Mouse (Mus musculus) adrenal gland, adult 8-10 months (tissue): Measurements from ENCODE around the gene Tln2. TPM values are rescaled to one million over a fixed set of nuclear protein-coding genes. Genes with fewer than 3 reads are reported as not detected.

ENCODE experiments used
- DNase-seq: peaks from one replicate; pipeline ENCODE4 v3.0.0; 2022
- total RNA-seq, 4 experiments: library from RNA; stranded (reverse); gene quantifications; 2 replicates each; pipeline ENCODE4 v1.2.4; 2022

Gene Tln2
- total RNA-seq, 4 experiments from 2014 or later = 24.8 to 49.7 (median 31.1) TPM

- DNase-seq = no peak
Measured at GRCm38 (mm10) chr9:67476184-67476583, 83.3 kb downstream of the Tln2 start.

GRCm38 (mm10) chr9:67463440-67464122 is 95.9 kb downstream of the Tln2 start:
- no peak for DNase-seq

GRCm38 (mm10) chr9:67441484-67441883 is 118.0 kb downstream of the Tln2 start:
- no peak for DNase-seq

GRCm38 (mm10) chr9:67437511-67437910 is 122.0 kb downstream of the Tln2 start:
- no peak for DNase-seq

GRCm38 (mm10) chr9:67435333-67436154 is 124.0 kb downstream of the Tln2 start:
- DNase-seq = no peak

GRCm38 (mm10) chr9:67429199-67429892 is 130.2 kb downstream of the Tln2 start:
- DNase-seq = no peak

- DNase-seq = no peak
Measured at GRCm38 (mm10) chr9:67428306-67429047, 131.0 kb downstream of the Tln2 start.

- DNase-seq = no peak
Measured at GRCm38 (mm10) chr9:67426304-67426703, 133.2 kb downstream of the Tln2 start.

GRCm38 (mm10) chr9:67424110-67424509 is 135.4 kb downstream of the Tln2 start:
- DNase-seq = no peak

- no peak for DNase-seq
Measured at GRCm38 (mm10) chr9:67418092-67418491, 141.4 kb downstream of the Tln2 start.

GRCm38 (mm10) chr9:67410667-67411066 is 148.8 kb downstream of the Tln2 start:
- no peak for DNase-seq

- DNase-seq = no peak
Measured at GRCm38 (mm10) chr9:67404736-67405135, 154.8 kb downstream of the Tln2 start.

GRCm38 (mm10) chr9:67399563-67399962 is 159.9 kb downstream of the Tln2 start:
- DNase-seq = no peak

GRCm38 (mm10) chr9:67397756-67398155 is 161.7 kb downstream of the Tln2 start:
- no peak for DNase-seq

GRCm38 (mm10) chr9:67396446-67396845 is 163.1 kb downstream of the Tln2 start:
- DNase-seq = no peak

- no peak for DNase-seq
Measured at GRCm38 (mm10) chr9:67384028-67384590, 175.4 kb downstream of the Tln2 start.

- DNase-seq = no peak
Measured at GRCm38 (mm10) chr9:67380095-67380494, 179.4 kb downstream of the Tln2 start.

- no peak for DNase-seq
Measured at GRCm38 (mm10) chr9:67378772-67379171, 180.7 kb downstream of the Tln2 start.

- no peak for DNase-seq
Measured at GRCm38 (mm10) chr9:67368078-67368477, 191.4 kb downstream of the Tln2 start.

GRCm38 (mm10) chr9:67362511-67362910 is 197.0 kb downstream of the Tln2 start:
- DNase-seq = peak; percentile 3

- no peak for DNase-seq
Measured at GRCm38 (mm10) chr9:67362053-67362452, 197.4 kb downstream of the Tln2 start.

GRCm38 (mm10) chr9:67361511-67361910 is 198.0 kb downstream of the Tln2 start:
- no peak for DNase-seq
